Mouse (Mus musculus): ENCODE data around the gene Sumo2.
"Not testable (repeated sequence)": the region's sequence is repeated elsewhere in the genome, so short reads cannot be mapped to it uniquely, and the experiment has no call there.

Sumo2 gene

DNA sequence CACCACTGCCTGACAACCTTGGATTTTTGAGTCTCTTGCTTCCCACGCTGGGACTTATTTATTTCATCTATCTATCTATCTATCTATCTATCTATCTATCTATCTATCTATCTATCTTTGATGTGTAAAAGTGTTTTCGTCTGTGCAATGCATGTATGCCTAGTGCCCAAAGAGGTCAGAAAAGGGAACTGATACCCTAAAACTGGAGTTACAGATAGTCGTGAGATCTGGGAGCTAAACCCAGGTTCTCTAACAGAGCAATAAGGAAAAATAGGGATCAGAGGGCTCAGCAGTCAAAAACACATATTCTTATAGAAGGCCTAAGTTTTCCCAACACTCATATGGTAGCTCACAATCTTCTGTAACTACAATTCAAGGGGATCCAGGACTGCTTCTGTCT is 16.5 kb downstream of the Sumo2 start:
- DNase-seq (ENCODE audit: low read depth, low spot score): no peak

GRCm38 (mm10) chr11:115518693-115519092 is 17.4 kb downstream of the Sumo2 start:
- no peak for DNase-seq (ENCODE audit: low read depth, low spot score)

- no peak for DNase-seq (ENCODE audit: low read depth, low spot score)
These were observed 19.1 kb downstream of the Sumo2 start for GRCm38 (mm10) chr11:115516942-115517341.

DNA sequence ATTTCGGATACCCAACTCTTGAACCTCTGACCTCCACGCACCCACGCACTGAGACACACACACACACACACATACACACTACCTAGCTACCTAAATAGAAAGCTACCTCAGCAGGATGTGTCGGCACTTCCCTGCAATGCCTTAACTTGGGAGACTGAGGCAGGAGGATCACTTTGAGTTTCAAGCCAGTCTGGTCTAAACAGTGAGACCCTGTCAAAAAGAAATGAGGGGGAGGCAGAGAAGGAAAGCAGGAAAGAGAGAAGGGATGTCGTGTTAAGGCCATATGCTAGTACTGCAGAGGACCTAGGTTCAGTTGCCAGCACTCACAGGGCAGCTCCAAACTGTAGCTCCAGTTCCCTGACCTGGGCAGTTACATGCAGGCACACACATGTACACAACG is 21.1 kb downstream of the Sumo2 start:
- no peak for DNase-seq (ENCODE audit: low read depth, low spot score)

GRCm38 (mm10) chr11:115514238-115514663 is 21.8 kb downstream of the Sumo2 start, which contains the start of gene Jpt1:
Jpt1 (minus strand) TSS chr11:115514387.
- peak; percentile 97 for DNase-seq (ENCODE audit: low read depth, low spot score)

DNA sequence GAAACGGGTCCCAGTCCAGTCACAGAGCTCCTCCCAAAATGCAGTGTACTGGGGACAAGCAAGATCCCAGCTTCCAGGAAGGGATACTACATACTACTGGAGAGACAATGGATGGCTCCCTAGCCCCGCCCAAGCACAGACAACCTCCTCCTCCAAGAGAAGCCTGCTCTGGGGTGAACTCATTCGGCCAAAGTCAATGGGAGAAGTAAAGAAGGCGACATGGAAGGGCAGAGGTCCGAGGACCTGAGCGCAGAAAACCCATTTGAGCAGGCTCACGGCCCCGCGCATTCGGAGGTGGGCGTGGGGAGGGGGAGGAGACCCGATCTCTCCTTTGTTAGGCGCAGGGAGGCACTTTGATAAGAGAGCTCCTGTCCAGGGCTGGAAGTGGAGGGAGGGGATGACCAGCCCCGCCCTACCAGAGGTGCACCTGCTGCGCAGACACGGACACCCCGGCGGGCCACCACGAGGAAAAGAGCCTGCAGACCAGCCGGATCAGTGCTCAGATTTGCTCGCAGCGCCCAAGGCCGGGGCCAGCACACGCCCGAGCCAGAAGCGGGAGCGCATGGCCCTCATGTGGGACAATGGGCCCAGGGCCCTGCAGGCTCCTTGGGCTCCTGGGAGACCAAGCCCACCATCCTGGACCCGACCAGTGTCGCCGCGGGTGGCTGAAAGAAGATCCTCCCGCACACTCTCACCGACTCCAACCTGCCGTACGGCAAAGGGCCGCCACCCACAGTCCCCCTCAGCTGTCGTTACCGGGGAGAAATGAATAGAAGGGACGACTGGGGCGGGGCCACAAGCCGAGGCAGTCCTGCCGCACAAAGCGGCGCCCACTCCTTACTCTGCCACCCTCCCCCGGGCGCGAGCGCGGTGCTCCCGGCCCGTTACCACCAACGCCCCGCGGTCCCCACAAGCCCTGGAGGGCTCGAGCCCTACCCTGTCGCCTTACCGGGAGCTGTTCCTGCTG is 22.5 kb downstream of the Sumo2 start:
- DNase-seq (ENCODE audit: low read depth, low spot score): peak; percentile 78

DNA sequence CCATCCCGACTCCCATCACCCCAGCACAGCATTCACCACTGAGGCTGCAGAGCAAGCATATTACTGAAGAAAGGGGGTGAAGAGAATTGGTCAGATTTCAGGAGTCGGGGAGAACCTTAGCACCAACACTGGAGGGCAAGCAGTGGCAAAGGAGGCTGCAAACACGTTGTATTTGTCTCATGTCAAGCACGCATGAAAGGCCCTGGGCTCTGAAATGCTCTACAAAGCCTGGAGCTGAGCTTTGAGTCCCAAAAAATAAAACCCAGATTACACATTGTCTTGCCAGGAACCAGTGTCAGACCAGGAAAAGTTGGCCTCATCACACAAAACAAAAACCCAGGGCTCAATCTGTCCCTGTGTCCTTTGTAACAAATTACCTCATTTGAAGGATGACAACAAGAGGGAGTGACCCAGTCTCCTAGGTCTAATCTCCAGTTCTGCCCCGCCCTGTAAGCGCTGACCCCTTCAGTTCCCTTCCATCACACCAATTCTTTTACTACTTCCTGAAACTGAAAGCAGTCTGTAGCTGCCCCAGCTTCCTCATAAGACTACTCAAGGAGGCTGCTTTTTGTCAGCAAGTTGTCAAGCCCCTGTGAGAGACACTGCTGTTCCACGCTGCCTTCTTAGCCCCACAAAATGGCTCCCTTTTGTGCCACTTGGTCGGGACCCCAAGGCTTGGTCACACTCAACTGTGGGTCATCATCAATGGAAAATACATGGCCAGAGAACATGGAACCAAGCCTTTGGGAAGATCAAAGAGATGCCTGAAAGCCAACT is 23.5 kb downstream of the Sumo2 start:
- DNase-seq (ENCODE audit: low read depth, low spot score): no peak

GRCm38 (mm10) chr11:115512004-115512403 is 24.1 kb downstream of the Sumo2 start:
- no peak for DNase-seq (ENCODE audit: low read depth, low spot score)

DNA sequence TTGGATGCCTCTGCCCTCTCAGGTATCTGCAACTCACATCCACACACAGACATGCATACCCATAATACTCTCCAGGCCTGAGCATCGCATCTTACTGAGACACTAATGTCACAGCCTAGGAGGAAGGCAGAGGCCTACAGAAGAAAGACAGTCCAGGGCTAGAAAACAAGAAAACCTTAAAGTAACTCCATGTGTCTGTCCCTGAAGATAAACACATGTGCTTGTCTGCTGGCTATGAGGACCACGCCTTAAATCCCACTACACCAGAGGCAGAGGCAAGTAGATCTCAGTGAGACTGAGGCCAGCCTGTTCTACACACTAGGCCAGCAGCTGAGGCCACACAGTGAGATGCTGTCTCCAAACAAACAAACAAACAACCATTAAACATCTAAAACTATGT is 25.0 kb downstream of the Sumo2 start:
- DNase-seq (ENCODE audit: low read depth, low spot score): no peak

GRCm38 (mm10) chr11:115510507-115510888 is 25.6 kb downstream of the Sumo2 start:
- DNase-seq (ENCODE audit: low read depth, low spot score): no peak

GRCm38 (mm10) chr11:115509773-115510506 is 26.1 kb downstream of the Sumo2 start:
- no peak for DNase-seq (ENCODE audit: low read depth, low spot score)

DNA sequence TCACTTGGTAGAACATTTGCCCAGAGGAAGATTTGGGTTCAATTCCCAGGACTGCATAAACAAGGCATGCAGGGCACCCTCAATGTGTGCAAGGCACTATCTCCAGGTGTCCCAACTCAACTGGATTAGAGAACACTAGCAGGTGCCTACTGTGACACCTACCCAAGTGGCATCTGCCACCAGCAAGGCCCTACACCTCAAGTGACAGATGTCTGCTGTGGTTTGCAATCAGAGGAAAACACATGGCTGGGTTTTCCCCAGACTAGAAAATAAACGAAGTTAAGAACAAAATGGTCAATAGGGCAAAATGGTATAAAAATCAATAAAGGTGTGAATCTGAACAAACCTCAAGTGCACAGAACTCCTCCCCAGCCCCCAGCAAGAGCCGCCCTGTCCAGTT is 28.0 kb downstream of the Sumo2 start:
- no peak for DNase-seq (ENCODE audit: low read depth, low spot score)

GRCm38 (mm10) chr11:115506586-115506985 is 29.5 kb downstream of the Sumo2 start:
- DNase-seq (ENCODE audit: low read depth, low spot score): no peak

DNA sequence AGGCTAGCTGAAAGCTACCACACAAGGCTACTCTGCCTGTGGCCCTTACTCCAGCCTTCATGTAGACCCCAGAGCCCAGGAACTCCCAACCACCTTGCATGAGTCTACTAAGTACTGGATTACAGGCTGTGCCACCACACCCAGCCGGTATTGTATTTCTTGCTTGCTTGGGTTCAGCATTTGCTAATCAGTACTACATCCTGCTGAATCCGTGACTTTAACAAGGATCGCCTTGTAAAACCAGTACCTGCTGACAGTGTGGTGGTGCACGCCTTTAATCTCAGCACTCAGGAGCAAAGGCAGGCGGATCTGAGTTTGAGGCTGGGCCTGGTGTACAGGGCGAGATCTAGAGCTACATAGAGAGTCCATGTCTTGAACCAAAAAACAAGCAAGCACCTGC is 33.4 kb downstream of the Sumo2 start:
- peak; percentile 70 for DNase-seq (ENCODE audit: low read depth, low spot score)

DNA sequence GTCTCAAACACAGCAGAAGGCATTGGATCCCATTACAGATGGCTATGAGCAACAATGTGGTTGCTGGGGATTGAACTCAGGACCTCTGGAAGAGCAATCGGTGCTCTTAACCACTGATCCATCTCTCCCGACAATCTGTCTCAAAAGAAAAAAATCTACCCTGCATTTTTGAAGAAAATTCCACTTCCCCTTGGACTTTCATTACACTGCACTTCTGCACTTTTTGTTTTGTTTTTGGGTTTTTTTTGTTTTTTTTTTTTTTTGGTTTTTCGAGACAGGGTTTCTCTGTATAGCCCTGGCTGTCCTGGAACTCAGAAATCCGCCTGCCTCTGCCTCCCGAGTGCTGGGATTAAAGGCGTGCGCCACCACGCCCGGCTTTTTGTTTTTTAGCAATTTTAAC is 39.5 kb downstream of the Sumo2 start:
- DNase-seq (ENCODE audit: low read depth, low spot score): not testable (repeated sequence)

GRCm38 (mm10) chr11:115492387-115492786 is 43.7 kb downstream of the Sumo2 start:
- DNase-seq (ENCODE audit: low read depth, low spot score): no peak

DNA sequence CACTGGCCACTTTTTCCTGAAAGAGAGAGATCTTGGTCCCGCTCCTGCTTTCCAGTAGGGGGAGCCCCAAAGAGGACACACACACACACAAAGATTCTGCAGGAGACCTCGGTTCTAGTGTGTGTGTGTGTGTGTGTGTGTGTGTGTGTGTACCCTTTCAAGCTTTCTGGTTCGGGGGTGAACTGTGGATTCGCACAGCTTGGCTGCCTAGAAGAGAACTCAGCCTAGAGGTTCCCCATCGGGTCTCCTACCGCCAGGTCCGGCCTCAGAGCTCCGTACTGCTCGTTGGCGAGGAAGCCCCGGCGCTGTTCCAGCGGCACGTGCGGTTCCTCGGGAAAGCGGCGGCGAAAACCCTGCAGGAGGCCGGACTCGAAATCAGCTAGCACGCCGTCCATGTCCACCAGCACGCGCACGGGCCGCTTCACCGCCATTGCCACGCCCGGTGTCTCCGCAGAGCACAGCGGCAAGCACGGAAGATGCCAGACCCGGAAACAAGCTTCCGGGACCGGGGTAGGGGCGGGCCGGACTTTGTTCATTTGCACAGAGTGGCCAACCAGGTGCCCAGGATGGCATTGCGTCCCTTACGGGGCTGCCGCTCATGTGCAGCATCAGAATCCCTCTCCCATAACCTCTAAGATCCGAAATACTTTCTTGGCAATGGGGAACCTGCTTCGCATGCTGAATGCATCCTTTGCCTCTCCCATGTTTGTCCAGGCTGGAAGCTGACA is 44.6 kb downstream of the Sumo2 start, which contains the start of gene Nt5c:
Nt5c (minus strand) TSS at position 507 of the 728 bp plus-strand sequence.
- DNase-seq (ENCODE audit: low read depth, low spot score): peak; percentile 84

GRCm38 (mm10) chr11:115490441-115491355 is 45.4 kb downstream of the Sumo2 start:
- peak; percentile 34 for DNase-seq (ENCODE audit: low read depth, low spot score)

DNA sequence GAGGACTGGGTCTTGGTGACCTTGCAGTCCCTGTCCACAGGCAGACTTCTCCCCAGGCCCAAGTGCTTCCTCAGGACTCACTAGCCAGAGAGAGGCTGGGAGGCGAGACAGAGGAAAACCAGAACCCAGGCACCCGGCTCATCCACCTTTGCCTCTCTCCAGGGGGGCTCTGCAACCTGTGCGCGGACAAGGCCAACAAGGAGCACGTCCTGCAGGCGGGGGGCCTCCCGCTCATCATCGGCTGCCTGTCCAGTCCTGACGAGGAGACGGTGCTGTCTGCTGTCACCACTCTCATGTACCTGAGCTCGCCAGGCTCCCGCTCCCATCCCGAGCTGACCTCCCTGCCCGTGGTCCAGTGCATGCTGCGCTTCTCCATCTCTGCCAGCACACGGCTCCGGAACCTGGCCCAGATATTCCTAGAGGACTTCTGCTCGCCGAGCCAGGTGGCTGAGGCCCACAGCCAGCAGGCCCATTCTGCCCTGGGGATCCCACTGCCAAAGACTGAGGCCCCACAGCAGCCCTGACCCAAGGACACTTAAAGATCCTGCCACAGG is 47.4 kb downstream of the Sumo2 start:
- DNase-seq (ENCODE audit: low read depth, low spot score): no peak

- peak; percentile 90 for DNase-seq (ENCODE audit: low read depth, low spot score)
These were observed 50.9 kb downstream of the Sumo2 start for GRCm38 (mm10) chr11:115485155-115485554.
